Mouse (Mus musculus) liver, embryonic 11.5 days (tissue): ENCODE measurements around the gene Gpam. TPM values are rescaled to one million over a fixed set of nuclear protein-coding genes. Genes with fewer than 3 reads are reported as not detected.
A peak's percentile ranks its signal among the peaks of the same experiment; 100 is the strongest.

Experiments
- ATAC-seq: fragments of 200-750 bp; cut with Nextera tagmentation; replicated peaks from 2 replicates; pipeline ENCODE4 v1.8.0; 2017; ENCODE audit warnings: moderate number of reproducible peaks, mild to moderate bottlenecking, moderate TSS enrichment, moderate library complexity; ENCODE audit not compliant: low FRiP score
- DNase-seq: peaks from one replicate; pipeline ENCODE4 v3.0.0-alpha.2; 2017; ENCODE audit warnings: low spot score
- H3K27ac ChIP-seq: fragments of 300-500 bp; sonication (generic); 2 replicates; pipeline ENCODE4 v1.5.1; 2014; ENCODE audit warnings: mild to moderate bottlenecking, low read depth, low read length, control low read depth
- H3K27me3 ChIP-seq: fragments of 300-500 bp; sonication (generic); replicated peaks from 2 replicates; pipeline ENCODE4 v1.6.1; 2014; ENCODE audit warnings: low read length, mixed read lengths; ENCODE audit not compliant: control insufficient read depth, insufficient read depth
- H3K36me3 ChIP-seq: fragments of 300-500 bp; sonication (generic); 2 replicates; pipeline ENCODE4 v1.6.1; 2014; ENCODE audit warnings: mild to moderate bottlenecking, low read length, moderate library complexity, mixed read lengths; ENCODE audit not compliant: control insufficient read depth, insufficient read depth
- H3K4me1 ChIP-seq: fragments of 300-500 bp; sonication (generic); replicated peaks from 2 replicates; pipeline ENCODE4 v1.6.1; 2014; ENCODE audit warnings: low read length, mixed read lengths; ENCODE audit not compliant: control insufficient read depth, insufficient read depth
- H3K4me2 ChIP-seq: fragments of 300-500 bp; sonication (generic); 2 replicates; pipeline ENCODE4 v1.6.1; 2014; ENCODE audit warnings: mild to moderate bottlenecking, control low read depth, moderate library complexity
- H3K4me3 ChIP-seq: fragments of 300-500 bp; sonication (generic); 2 replicates; pipeline ENCODE4 v1.5.1; 2014; ENCODE audit warnings: low read depth, low read length, control low read depth
- H3K9ac ChIP-seq: fragments of 300-500 bp; sonication (generic); 2 replicates; pipeline ENCODE4 v1.6.1; 2014; ENCODE audit warnings: low read depth, low read length, control low read depth
- H3K9me3 ChIP-seq: fragments of 300-500 bp; sonication (generic); 2 replicates; pipeline ENCODE4 v1.6.1; 2016; ENCODE audit warnings: low read length, inconsistent platforms, mixed read lengths; ENCODE audit not compliant: control insufficient read depth
- WGBS: fragments of 180-500 bp; shearing (Covaris S2); extraction: QIAGEN DNeasy Blood & Tissue Kit; methylation state at CpG from one replicate; pipeline ENCODE4 v1.1.7; 2014; 5-methylcytosine and 5-hydroxymethylcytosine counted together
- polyA plus RNA-seq: library from polyadenylated mRNA; unstranded; fragments of >200 nt; fragmentation: Nextera tagmentation; extraction: Ambion mirVana; gene quantifications from 2 replicates; pipeline ENCODE4 v1.2.1, GENCODE M21; 2014

Gene Gpam
- polyA plus RNA-seq, 1 experiment from 2014 or later = 36.3 TPM

- Histone ChIP-seq H3K27me3 (no peaks in the 10 kb centered on the region), H3K9ac (no peak overlapping the region), H3K4me2 (no peak overlapping the region), H3K9me3 (no peaks in the 10 kb centered on the region), H3K4me3 (no peak overlapping the region), H3K4me1 (peaks cover 7% of the 10 kb centered on the region), H3K27ac (no peak overlapping the region), H3K36me3 (no peaks in the 10 kb centered on the region)
- DNase-seq (no peak), ATAC-seq (no peak)
- 73% methylated on average over 6 of the region's 6 CpGs for WGBS
These were observed 21.1 kb upstream of the Gpam start for GRCm38 (mm10) chr19:55148109-55148508.

GRCm38 (mm10) chr19:55147568-55147967 is 20.5 kb upstream of the Gpam start:
- H3K4me2 ChIP-seq = no peak overlapping the region
- no peak overlapping the region for H3K9ac ChIP-seq
- H3K4me3 ChIP-seq = no peak overlapping the region
- DNase-seq (no peak), ATAC-seq (no peak)
- 62% methylated on average over 9 of the region's 9 CpGs for WGBS
- H3K27me3 ChIP-seq = no peaks in the 10 kb centered on the region
- H3K36me3 ChIP-seq = no peaks in the 10 kb centered on the region
- H3K4me1 ChIP-seq = peaks cover 7% of the 10 kb centered on the region
- H3K9me3 ChIP-seq = no peaks in the 10 kb centered on the region
- H3K27ac ChIP-seq = no peak overlapping the region

- 56% methylated on average over 2 of the region's 2 CpGs for WGBS
- no peaks in the 10 kb centered on the region for H3K27me3 ChIP-seq
- H3K36me3 ChIP-seq = no peaks in the 10 kb centered on the region
- H3K9me3 ChIP-seq = no peaks in the 10 kb centered on the region
- H3K27ac ChIP-seq = peak overlapping the region; percentile 25; the same call in 1 of the 2 replicates
- no peak overlapping the region for H3K4me2 ChIP-seq
- no peak overlapping the region for H3K4me3 ChIP-seq
- no peak overlapping the region for H3K9ac ChIP-seq
- peaks cover 7% of the 10 kb centered on the region for H3K4me1 ChIP-seq
- ATAC-seq (no peak), DNase-seq (no peak)
These were observed 18.1 kb upstream of the Gpam start for GRCm38 (mm10) chr19:55145136-55145535.

- Histone ChIP-seq H3K9me3 (no peaks in the 10 kb centered on the region), H3K27ac (no peak overlapping the region)
These were observed 17.7 kb upstream of the Gpam start for GRCm38 (mm10) chr19:55144691-55145090.

GRCm38 (mm10) chr19:55143391-55144300 is 16.6 kb upstream of the Gpam start:
- no peak overlapping the region for H3K27ac ChIP-seq

More at GRCm38 (mm10) chr19:55144691-55145090, 17.7 kb upstream of the Gpam start:
- no peaks in the 10 kb centered on the region for H3K36me3 ChIP-seq
- H3K27me3 ChIP-seq = no peaks in the 10 kb centered on the region
- DNase-seq (no peak), ATAC-seq (no peak)
- H3K9ac ChIP-seq = no peak overlapping the region
- 57% methylated on average over 5 of the region's 5 CpGs for WGBS
- peaks cover 7% of the 10 kb centered on the region for H3K4me1 ChIP-seq
- H3K4me2 ChIP-seq = no peak overlapping the region
- no peak overlapping the region for H3K4me3 ChIP-seq

GRCm38 (mm10) chr19:55139301-55139700 is 12.3 kb upstream of the Gpam start:
- Histone ChIP-seq H3K27me3 (no peaks in the 10 kb centered on the region), H3K36me3 (no peaks in the 10 kb centered on the region), H3K4me2 (no peak overlapping the region), H3K4me1 (no peaks in the 10 kb centered on the region; the same call in 1 of the 2 replicates), H3K27ac (no peak overlapping the region), H3K9me3 (no peaks in the 10 kb centered on the region), H3K9ac (no peak overlapping the region), H3K4me3 (no peak overlapping the region)
- WGBS = 71% methylated on average over 7 of the region's 7 CpGs
- no peak; the same call in 1 of the 2 replicates for ATAC-seq
- no peak for DNase-seq

More at GRCm38 (mm10) chr19:55143391-55144300, 16.6 kb upstream of the Gpam start:
- DNase-seq (no peak), ATAC-seq (no peak)
- Histone ChIP-seq H3K27me3 (no peaks in the 10 kb centered on the region), H3K9me3 (no peaks in the 10 kb centered on the region), H3K4me1 (peaks cover 7% of the 10 kb centered on the region), H3K9ac (no peak overlapping the region), H3K4me3 (no peak overlapping the region), H3K36me3 (no peaks in the 10 kb centered on the region), H3K4me2 (no peak overlapping the region)
- WGBS = 50% methylated on average over 11 of the region's 11 CpGs

GRCm38 (mm10) chr19:55138506-55138905 is 11.5 kb upstream of the Gpam start:
- no peaks in the 10 kb centered on the region for H3K4me1 ChIP-seq
- no peaks in the 10 kb centered on the region for H3K9me3 ChIP-seq
- no peak overlapping the region for H3K4me2 ChIP-seq
- H3K27me3 ChIP-seq = no peaks in the 10 kb centered on the region
- H3K4me3 ChIP-seq = no peak overlapping the region
- ATAC-seq (no peak), DNase-seq (no peak)
- H3K36me3 ChIP-seq = no peaks in the 10 kb centered on the region
- no peak overlapping the region for H3K27ac ChIP-seq
- no peak overlapping the region for H3K9ac ChIP-seq
- 82% methylated on average over 7 of the region's 7 CpGs for WGBS

GRCm38 (mm10) chr19:55137884-55138283 is 10.8 kb upstream of the Gpam start:
- no peaks in the 10 kb centered on the region for H3K4me1 ChIP-seq
- ATAC-seq = no peak
- H3K4me3 ChIP-seq = no peak overlapping the region
- no peaks in the 10 kb centered on the region for H3K9me3 ChIP-seq
- no peak overlapping the region for H3K27ac ChIP-seq
- no peak overlapping the region for H3K9ac ChIP-seq
- no peaks in the 10 kb centered on the region for H3K27me3 ChIP-seq
- 50% methylated on average over 7 of the region's 7 CpGs for WGBS
- no peak overlapping the region for H3K4me2 ChIP-seq
- no peak for DNase-seq
- no peaks in the 10 kb centered on the region for H3K36me3 ChIP-seq
